Mouse (Mus musculus): Measurements from ENCODE around the gene Cmip.

- TF ChIP-seq E2F4 (IDR thresholded peaks at IDR 0.05; ENCODE audit: insufficient read depth) (no peak), MAX (IDR thresholded peaks at IDR 0.05; ENCODE audit: low read depth) (no peak), POLR2A (IDR thresholded peaks at IDR 0.05; ENCODE audit: insufficient read length, low read depth) (no peak), MYOD1 (IDR thresholded peaks at IDR 0.05; ENCODE audit: control insufficient read depth in 1 of 3, insufficient read length in 2 of 3, low read depth in 2 of 3) (no peak), POLR2AphosphoS2 (IDR thresholded peaks at IDR 0.05; ENCODE audit: insufficient read length, low read depth) (no peak), TCF12 (IDR thresholded peaks at IDR 0.05; ENCODE audit: insufficient read depth, poor library complexity, severe bottlenecking) (no peak), USF1 (IDR thresholded peaks at IDR 0.05; ENCODE audit: low read depth) (no peak), MYOG (IDR thresholded peaks at IDR 0.05; ENCODE audit: control insufficient read depth in 1 of 3, insufficient read depth in 1 of 3, insufficient read length in 2 of 3, low read depth in 2 of 3) (no peak)
These were observed 208.4 kb downstream of the Cmip start for GRCm38 (mm10) chr8:117465250-117465649.
